Mouse (Mus musculus) macrophage (primary cell): ENCODE results near the gene Pmvk. TPM values are rescaled to one million over a fixed set of nuclear protein-coding genes. Genes with fewer than 3 reads are reported as not detected.

Experiments
- H3K27ac ChIP-seq: fragments of 350-480 bp; formaldehyde crosslinking; 2 replicates; pipeline ENCODE4 v1.9.0; 2021
- H3K36me3 ChIP-seq: fragments of 350-480 bp; formaldehyde crosslinking; 2 replicates; pipeline ENCODE4 v1.9.0; 2021; ENCODE audit errors: inconsistent target
- H3K4me3 ChIP-seq: fragments of 350-480 bp; formaldehyde crosslinking; 2 replicates; pipeline ENCODE4 v1.9.0; 2021; ENCODE audit errors: inconsistent target
- H3K79me2 ChIP-seq: fragments of 350-480 bp; formaldehyde crosslinking; 2 replicates; pipeline ENCODE4 v1.9.0; 2021; ENCODE audit errors: inconsistent target
- WGBS: methylation state at CpG from one replicate; pipeline ENCODE4 v1.1.7; 2026; ENCODE audit warnings: inconsistent platforms; ENCODE audit not compliant: missing documents; 5-methylcytosine and 5-hydroxymethylcytosine counted together
- polyA plus RNA-seq: library from polyadenylated mRNA; stranded (reverse); fragments of 250-400 nt; gene quantifications from 3 replicates; pipeline ENCODE4 v1.2.4, GENCODE M21; 2018; ENCODE audit warnings: inconsistent platforms

Gene Pmvk
- polyA plus RNA-seq, 1 experiment from 2014 or later, result 15.3 TPM

GRCm38 (mm10) chr3:89473838-89474237 is 19.5 kb downstream of the Pmvk start:
- Histone ChIP-seq H3K4me3 (no peak overlapping the region), H3K79me2 (no peaks in the 10 kb centered on the region), H3K27ac (no peak overlapping the region), H3K36me3 (peaks cover under 1% of the 10 kb centered on the region; the same call in 1 of the 2 replicates)
- WGBS, result 20% methylated on average over 6 of the region's 6 CpGs

GRCm38 (mm10) chr3:89479055-89479454 is 24.7 kb downstream of the Pmvk start:
- no peaks in the 10 kb centered on the region for H3K36me3 ChIP-seq
- H3K79me2 ChIP-seq, result no peaks in the 10 kb centered on the region
- H3K4me3 ChIP-seq, result no peak overlapping the region
- 95% methylated on average over 6 of the region's 6 CpGs for WGBS
- no peak overlapping the region for H3K27ac ChIP-seq

- Histone ChIP-seq H3K27ac (no peak overlapping the region), H3K79me2 (no peaks in the 10 kb centered on the region), H3K4me3 (no peak overlapping the region), H3K36me3 (no peaks in the 10 kb centered on the region)
- WGBS, result 45% methylated on average over 2 of the region's 2 CpGs
Measured at GRCm38 (mm10) chr3:89481488-89481887, 27.1 kb downstream of the Pmvk start.

- H3K79me2 ChIP-seq, result no peaks in the 10 kb centered on the region
- WGBS, result 64% methylated on average over 5 of the region's 5 CpGs
- H3K36me3 ChIP-seq, result no peaks in the 10 kb centered on the region
- no peak overlapping the region for H3K27ac ChIP-seq
- no peak overlapping the region for H3K4me3 ChIP-seq
Measured at GRCm38 (mm10) chr3:89482249-89482648, 27.9 kb downstream of the Pmvk start.

GRCm38 (mm10) chr3:89484766-89485524 is 30.6 kb downstream of the Pmvk start:
- Histone ChIP-seq H3K79me2 (no peaks in the 10 kb centered on the region), H3K27ac (no peak overlapping the region), H3K4me3 (no peak overlapping the region), H3K36me3 (no peaks in the 10 kb centered on the region)
- WGBS, result 21% methylated on average over 24 of the region's 24 CpGs

GRCm38 (mm10) chr3:89486111-89486510 is 31.8 kb downstream of the Pmvk start:
- Histone ChIP-seq H3K4me3 (no peak overlapping the region), H3K36me3 (no peaks in the 10 kb centered on the region), H3K27ac (no peak overlapping the region), H3K79me2 (no peaks in the 10 kb centered on the region)
- WGBS, result 91% methylated on average over 7 of the region's 8 CpGs

- no peaks in the 10 kb centered on the region for H3K36me3 ChIP-seq
- no peak overlapping the region for H3K27ac ChIP-seq
- H3K79me2 ChIP-seq, result no peaks in the 10 kb centered on the region
- 74% methylated on average over 19 of the region's 20 CpGs for WGBS
- H3K4me3 ChIP-seq, result no peak overlapping the region
Measured at GRCm38 (mm10) chr3:89486916-89487702, 32.8 kb downstream of the Pmvk start.

GRCm38 (mm10) chr3:89490790-89491189 is 36.4 kb downstream of the Pmvk start:
- no peaks in the 10 kb centered on the region for H3K79me2 ChIP-seq
- 92% methylated on average over 3 of the region's 3 CpGs for WGBS
- H3K36me3 ChIP-seq, result no peaks in the 10 kb centered on the region
- H3K27ac ChIP-seq, result no peak overlapping the region
- no peak overlapping the region for H3K4me3 ChIP-seq

- Histone ChIP-seq H3K4me3 (no peak overlapping the region), H3K27ac (no peak overlapping the region), H3K36me3 (no peaks in the 10 kb centered on the region), H3K79me2 (no peaks in the 10 kb centered on the region)
- 81% methylated on average over 5 of the region's 5 CpGs for WGBS
Measured at GRCm38 (mm10) chr3:89491559-89491958, 37.2 kb downstream of the Pmvk start.

- 75% methylated on average over 7 of the region's 8 CpGs for WGBS
- Histone ChIP-seq H3K27ac (no peak overlapping the region), H3K79me2 (no peaks in the 10 kb centered on the region), H3K36me3 (no peaks in the 10 kb centered on the region), H3K4me3 (no peak overlapping the region)
Measured at GRCm38 (mm10) chr3:89492701-89493151, 38.4 kb downstream of the Pmvk start.

GRCm38 (mm10) chr3:89494630-89495029 is 40.3 kb downstream of the Pmvk start:
- WGBS, result 93% methylated on average over 5 of the region's 5 CpGs
- Histone ChIP-seq H3K36me3 (no peaks in the 10 kb centered on the region), H3K4me3 (no peak overlapping the region), H3K79me2 (no peaks in the 10 kb centered on the region), H3K27ac (no peak overlapping the region)

GRCm38 (mm10) chr3:89496366-89496765 is 42.0 kb downstream of the Pmvk start:
- H3K79me2 ChIP-seq, result no peaks in the 10 kb centered on the region
- H3K36me3 ChIP-seq, result no peaks in the 10 kb centered on the region
- WGBS, result 79% methylated on average over 3 of the region's 3 CpGs
- no peak overlapping the region for H3K4me3 ChIP-seq
- no peak overlapping the region for H3K27ac ChIP-seq

GRCm38 (mm10) chr3:89499696-89500095 is 45.4 kb downstream of the Pmvk start:
- H3K4me3 ChIP-seq, result no peak overlapping the region

GRCm38 (mm10) chr3:89501486-89501885 is 47.1 kb downstream of the Pmvk start:
- Histone ChIP-seq H3K79me2 (no peaks in the 10 kb centered on the region), H3K4me3 (no peak overlapping the region), H3K36me3 (no peaks in the 10 kb centered on the region), H3K27ac (no peak overlapping the region)

More at GRCm38 (mm10) chr3:89499696-89500095, 45.4 kb downstream of the Pmvk start:
- H3K27ac ChIP-seq, result no peak overlapping the region
- no peaks in the 10 kb centered on the region for H3K79me2 ChIP-seq
- no peaks in the 10 kb centered on the region for H3K36me3 ChIP-seq
- 35% methylated on average over 7 of the region's 7 CpGs for WGBS

GRCm38 (mm10) chr3:89502551-89502950 is 48.2 kb downstream of the Pmvk start:
- H3K27ac ChIP-seq, result no peak overlapping the region

More at GRCm38 (mm10) chr3:89502551-89502950, 48.2 kb downstream of the Pmvk start:
- WGBS, result 34% methylated on average over 7 of the region's 7 CpGs
- H3K36me3 ChIP-seq, result no peaks in the 10 kb centered on the region
- H3K79me2 ChIP-seq, result no peaks in the 10 kb centered on the region
- no peak overlapping the region for H3K4me3 ChIP-seq
